Comparison of ENCODE assay signal across 21 mouse cellular contexts in genomic region chr14:102656235-102656634, GRCm38 (mm10).
"Had no signal": no experiment of that assay in that cellular context is flagged by ENCODE, and none has a peak within 500 bp of the region (broad histone marks: within the 10 kb centered on the region; RNA-seq: fewer than 3 reads in every experiment).

No protein-coding gene starts in this region.

- H3K27me3 ChIP-seq: liver, embryonic 15.5 days; lung, embryonic 15.5 days; megakaryocyte, embryonic 14.5 days; neural tube, embryonic 13.5 days; neural tube, embryonic 15.5 days; stomach, embryonic 15.5 days had no signal

- DNase-seq: liver, postnatal 0 days; lung, adult 2 months; lung, postnatal 14 days; lung, postnatal 36 days; midbrain, embryonic 14.5 days; right cerebral cortex, postnatal 14 days; thymus, adult 2 months; thymus, postnatal 25 days; thymus, postnatal 4 days had no signal

- H3K4me3 ChIP-seq: liver, embryonic 15.5 days; lung, embryonic 15.5 days; megakaryocyte, embryonic 14.5 days; myocyte; neural tube, embryonic 13.5 days; neural tube, embryonic 15.5 days; stomach, embryonic 15.5 days had no signal

- H3K9ac ChIP-seq: liver, embryonic 15.5 days; liver, postnatal 0 days; lung, embryonic 15.5 days; neural tube, embryonic 13.5 days; neural tube, embryonic 15.5 days; stomach, embryonic 15.5 days had no signal

- H3K27ac ChIP-seq: liver, embryonic 15.5 days; lung, embryonic 15.5 days; macrophage; neural tube, embryonic 13.5 days; neural tube, embryonic 15.5 days; stomach, embryonic 15.5 days; stomach, postnatal 0 days had no signal

- H3K36me3 ChIP-seq: liver, embryonic 15.5 days; lung, embryonic 15.5 days; neural tube, embryonic 13.5 days; neural tube, embryonic 15.5 days; stomach, embryonic 15.5 days had no signal

- H3K9me3 ChIP-seq: liver, embryonic 15.5 days; lung, embryonic 15.5 days; megakaryocyte, embryonic 14.5 days; neural tube, embryonic 13.5 days; neural tube, embryonic 15.5 days; stomach, embryonic 15.5 days had no signal

- ATAC-seq: liver, postnatal 0 days; lung, postnatal 0 days; midbrain, embryonic 16.5 days had no signal

- H3K4me1 ChIP-seq: liver, embryonic 15.5 days; lung, embryonic 15.5 days; megakaryocyte, embryonic 14.5 days; neural tube, embryonic 13.5 days; neural tube, embryonic 15.5 days; stomach, embryonic 15.5 days had no signal

- H3K4me2 ChIP-seq: liver, embryonic 15.5 days; lung, embryonic 15.5 days; midbrain, embryonic 11.5 days; neural tube, embryonic 13.5 days; neural tube, embryonic 15.5 days; stomach, embryonic 15.5 days had no signal
